Mouse (Mus musculus): ENCODE data around the gene Ino80e. TPM values are rescaled to one million over a fixed set of nuclear protein-coding genes. Genes with fewer than 3 reads are reported as not detected.

The Ino80e gene
- polyA plus RNA-seq, 2 experiments from 2014 or later = 53.9 to 55.7 TPM

- ATAC-seq = no peak
Measured at GRCm38 (mm10) chr7:126855641-126856040, 6.5 kb downstream of the Ino80e start.

DNA sequence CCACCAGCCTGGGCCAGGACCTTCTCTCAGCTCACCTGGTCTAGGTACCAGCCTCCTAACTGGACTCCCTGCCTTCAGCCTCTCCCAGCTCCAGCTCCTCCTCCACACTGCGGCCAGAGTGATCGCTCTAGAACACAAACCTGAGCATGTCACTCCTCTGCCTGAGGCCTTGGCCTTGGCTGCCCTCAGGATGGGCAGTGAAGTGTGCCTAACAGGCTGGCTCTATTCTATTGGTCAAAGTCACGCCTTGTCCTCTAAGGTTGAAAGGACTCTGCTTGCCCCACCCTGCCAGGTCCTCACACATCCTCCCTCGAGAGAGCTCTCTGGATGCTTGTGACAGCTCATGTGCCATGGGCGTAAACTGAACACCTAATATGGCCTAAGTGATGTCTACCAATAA is 8.7 kb downstream of the Ino80e start:
- no peak for ATAC-seq

- no peak for ATAC-seq
Measured at GRCm38 (mm10) chr7:126851192-126851591, 11.0 kb downstream of the Ino80e start.

GRCm38 (mm10) chr7:126850161-126850560 is 12.0 kb downstream of the Ino80e start:
- no peak for ATAC-seq

DNA sequence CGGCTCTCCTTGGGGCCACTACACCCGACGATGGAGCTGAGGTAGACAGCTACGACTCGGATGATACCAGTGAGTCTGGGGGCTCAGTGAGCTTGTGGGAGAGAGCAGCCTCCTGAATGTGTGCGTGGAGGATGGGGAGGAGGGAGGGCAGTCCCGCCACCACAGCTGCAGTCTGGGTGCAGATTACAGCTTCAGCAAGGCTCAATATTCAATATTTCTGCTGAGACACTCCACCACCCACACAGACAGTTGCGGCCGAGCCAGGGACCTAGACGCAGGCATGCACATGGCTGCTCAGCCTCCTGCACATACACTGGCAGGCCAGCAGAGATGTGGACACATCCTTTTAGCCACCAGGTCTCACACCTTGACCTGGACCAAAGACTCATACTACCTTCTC is 13.4 kb downstream of the Ino80e start:
- ATAC-seq = no peak

DNA sequence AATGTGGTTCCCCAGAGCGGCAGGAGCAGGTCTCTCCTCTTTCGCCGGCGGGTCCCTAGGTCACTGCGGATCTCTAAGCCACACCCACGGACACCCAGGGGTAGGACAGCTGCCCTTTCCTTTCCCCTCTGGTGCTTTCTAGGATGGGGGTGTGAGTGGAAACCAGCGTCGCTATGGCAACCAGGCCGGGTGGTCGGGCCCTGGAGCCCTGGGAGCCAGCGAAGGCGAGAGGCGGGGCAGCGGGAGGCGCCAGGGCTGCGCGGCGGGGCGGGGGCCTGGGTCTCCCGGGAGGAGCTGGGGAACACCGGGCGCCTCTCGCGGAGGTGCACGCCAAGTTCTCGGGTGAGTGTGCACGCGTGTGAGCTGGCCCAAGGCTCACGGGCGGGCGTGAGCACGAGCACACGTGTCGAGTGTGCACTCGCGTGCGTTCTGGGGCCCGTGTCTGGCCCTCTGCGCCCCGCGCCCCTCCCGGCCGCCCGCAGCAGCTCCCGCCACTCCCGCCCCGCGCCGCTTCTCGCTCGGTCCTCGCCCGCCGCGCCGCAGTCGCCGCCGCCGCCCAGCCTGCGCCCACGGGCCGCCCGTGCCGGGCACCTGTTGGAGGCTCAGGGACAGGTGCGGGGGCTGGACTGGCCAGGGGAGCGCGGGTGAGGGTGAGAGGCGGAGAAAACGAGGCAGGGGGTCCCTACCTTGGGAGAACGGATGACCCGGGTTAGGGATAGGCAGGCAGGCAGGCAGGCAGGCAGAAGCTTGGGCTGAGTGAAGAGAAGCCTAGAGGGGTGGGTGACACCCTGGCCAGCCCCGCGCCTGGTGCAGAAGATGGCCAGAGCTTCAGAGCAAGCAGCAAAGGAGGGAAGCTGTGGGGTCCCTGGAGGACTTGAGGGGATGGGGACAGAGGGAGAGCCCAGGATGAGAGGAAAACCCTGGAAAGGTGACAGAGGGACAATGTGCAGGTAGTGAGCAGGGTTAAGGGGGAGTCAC is 14.5 kb downstream of the Ino80e start:
- no peak for ATAC-seq

DNA sequence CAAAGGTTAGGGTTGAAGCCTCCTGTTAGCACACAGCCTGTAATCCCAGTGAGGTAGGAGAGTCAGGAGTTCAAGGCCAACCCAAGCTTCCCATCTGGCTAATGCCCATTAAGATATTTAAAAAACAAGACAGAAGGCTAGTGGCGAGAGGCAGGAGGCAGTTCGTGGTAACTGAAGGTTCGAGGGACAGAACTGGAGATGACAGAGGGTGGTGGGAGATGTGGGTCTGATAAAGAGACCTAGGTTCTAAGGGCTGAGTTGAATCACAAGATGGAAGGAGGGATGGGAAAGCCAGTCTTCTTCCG is 15.1 kb downstream of the Ino80e start, which contains the start of gene Doc2a:
Doc2a (plus strand) TSS at position 301 of the 305 bp plus-strand sequence.
- ATAC-seq = no peak

- ATAC-seq = no peak
Measured at GRCm38 (mm10) chr7:126845516-126845915, 16.7 kb downstream of the Ino80e start.

DNA sequence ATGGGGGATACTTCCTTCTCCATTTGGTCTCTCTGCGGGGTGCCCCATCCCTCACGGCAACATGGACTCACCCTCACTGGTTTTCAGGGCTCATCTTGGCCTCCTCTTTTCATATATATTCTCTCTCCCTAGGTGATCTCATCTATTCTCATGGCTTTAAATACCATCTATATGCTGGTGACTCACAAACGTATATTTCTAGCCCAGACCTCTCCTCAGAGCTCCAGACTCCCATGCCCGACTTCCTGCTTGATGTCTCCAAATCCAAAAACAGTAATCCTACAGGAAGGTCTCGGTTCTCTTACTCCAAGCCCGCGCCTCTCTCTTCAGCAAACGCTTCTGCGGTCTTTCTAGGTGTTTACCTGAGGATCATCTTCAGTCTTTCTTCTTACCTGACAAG is 18.9 kb downstream of the Ino80e start:
- no peak for ATAC-seq

DNA sequence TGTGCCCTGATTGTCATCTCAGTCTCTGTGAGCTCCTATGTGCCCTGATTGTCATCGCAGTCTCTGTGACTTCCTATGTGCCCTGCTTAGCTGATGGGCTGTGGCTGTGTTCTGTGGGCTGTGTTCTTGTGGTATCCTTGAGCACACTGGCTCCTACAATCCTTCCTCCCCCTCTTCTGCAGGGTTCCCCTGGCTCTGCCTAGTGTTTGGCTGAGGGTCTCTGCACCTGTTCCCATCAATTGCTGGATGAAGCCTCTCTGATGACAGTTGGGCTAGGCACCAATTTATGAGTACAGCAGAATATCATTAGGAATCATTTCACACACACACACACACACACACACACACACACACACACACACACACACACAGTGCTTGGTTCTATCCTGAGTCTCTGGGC is 28.9 kb downstream of the Ino80e start:
- ATAC-seq = no peak

DNA sequence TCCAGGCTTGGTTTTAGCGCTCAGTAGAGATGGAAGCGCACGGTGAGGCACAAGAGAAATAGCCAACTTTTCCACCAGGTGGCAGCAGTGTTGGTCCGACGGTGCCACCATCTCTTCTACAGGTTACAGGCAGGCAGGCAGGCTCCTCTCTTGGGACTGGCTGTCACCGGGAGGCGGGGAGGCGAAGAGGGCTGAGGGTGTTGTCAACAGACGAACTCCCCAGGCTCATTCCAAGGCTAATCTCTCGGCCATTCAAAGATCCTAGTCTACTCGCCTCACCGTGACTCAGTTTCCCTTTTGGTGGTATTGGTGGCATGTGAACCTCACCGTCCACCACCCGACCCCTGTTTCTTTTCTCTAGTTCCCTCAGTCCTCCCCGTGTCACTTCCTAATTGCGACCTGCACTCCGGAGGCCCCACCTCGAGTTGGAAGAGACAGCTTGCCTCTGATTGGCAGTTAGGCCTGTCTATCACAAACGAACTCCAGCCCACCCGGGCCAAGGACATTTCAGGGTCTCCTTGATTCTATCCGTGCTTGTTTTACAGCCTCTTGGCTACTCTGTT is 30.1 kb downstream of the Ino80e start:
- peak; percentile 92 for ATAC-seq

- no peak for ATAC-seq
Measured at GRCm38 (mm10) chr7:126831539-126831938, 30.6 kb downstream of the Ino80e start, which contains the start of gene 4930451I11Rik. TSS of gene 4930451I11Rik (minus strand) at chr7:126831639.

- no peak for ATAC-seq
Measured at GRCm38 (mm10) chr7:126825952-126826351, 36.2 kb downstream of the Ino80e start.

DNA sequence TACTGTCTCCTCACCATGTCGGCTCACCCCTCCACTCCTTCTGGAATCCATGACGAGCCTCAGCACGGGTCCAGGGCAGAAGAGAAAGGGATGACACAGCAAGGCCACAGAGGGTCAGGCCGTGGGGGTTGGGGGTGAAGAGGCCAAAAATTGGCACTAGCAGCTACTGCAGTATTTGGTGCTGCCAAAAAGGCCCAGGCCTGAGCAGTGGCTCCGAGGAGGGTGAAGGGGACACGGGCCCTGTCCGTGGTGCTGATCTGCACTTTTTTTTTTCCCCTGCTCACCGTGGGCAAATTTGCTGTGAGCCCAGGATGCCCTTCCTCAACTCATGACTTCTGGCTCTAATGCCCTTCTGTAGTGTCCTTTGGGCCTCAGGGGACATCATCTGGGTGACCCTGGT is 36.8 kb downstream of the Ino80e start:
- no peak for ATAC-seq

- ATAC-seq = no peak
Measured at GRCm38 (mm10) chr7:126823940-126824339, 38.2 kb downstream of the Ino80e start.

DNA sequence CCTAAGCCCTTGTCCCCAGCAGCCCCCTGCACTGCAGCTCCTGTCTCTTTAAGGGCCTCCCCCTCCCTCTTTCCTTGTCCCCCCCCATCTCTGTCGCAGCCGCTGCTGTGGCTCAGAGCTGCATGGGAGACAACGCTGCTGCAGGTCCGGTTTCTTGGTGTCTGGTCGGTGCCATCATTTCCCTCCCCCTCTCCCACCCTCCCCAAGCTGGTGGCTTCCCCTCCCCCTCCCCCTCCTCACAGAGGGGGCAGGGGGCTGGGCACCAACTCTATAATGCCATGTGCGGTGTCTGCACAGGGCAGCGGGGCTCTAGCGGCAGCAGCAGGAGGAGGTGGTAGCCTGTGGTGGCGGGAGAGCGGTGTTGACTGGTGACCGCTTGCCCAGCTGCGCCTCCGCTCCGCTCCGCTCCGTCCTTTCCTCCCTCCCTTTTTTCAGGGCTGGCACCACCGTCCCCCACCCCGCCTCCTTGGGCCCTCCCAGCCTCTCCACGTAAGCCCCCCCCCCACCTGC is 38.9 kb downstream of the Ino80e start:
- no peak for ATAC-seq

- no peak for ATAC-seq
Measured at GRCm38 (mm10) chr7:126822741-126823140, 39.4 kb downstream of the Ino80e start.

DNA sequence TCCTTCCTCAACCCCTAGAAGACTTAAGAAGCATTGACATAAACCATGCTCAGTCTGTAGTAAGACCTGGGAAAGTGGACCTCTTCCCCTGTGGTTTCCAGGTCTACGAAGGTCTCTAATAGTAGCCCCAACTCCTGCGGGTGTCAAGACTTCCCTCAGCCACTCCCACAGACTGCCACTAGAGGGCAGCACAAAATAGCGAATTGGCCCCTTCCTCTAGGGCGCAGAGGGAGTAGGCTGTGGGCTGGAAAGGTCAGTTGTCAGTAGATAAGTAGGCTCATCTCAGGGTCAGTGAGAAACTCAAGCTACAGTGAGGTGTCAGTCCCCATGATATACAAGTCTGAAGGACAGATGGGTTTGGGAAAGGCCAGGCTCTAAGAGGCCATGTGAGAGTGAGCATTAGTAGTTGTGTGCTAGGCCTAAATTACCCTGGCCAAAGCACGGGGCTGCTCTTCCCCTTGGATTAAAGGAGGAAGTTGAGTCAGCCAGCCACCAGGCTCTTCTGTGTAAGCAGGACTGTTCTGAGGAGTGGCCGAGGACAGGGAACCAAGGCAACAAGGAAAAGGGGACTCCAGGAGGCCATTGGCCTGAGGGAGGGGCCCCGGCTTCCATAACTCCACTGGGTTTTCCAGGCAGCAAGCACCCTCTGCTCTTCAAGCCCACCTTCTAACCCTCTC is 40.2 kb downstream of the Ino80e start:
- peak; percentile 71 for ATAC-seq

GRCm38 (mm10) chr7:126818818-126819217 is 43.4 kb downstream of the Ino80e start:
- ATAC-seq = no peak

DNA sequence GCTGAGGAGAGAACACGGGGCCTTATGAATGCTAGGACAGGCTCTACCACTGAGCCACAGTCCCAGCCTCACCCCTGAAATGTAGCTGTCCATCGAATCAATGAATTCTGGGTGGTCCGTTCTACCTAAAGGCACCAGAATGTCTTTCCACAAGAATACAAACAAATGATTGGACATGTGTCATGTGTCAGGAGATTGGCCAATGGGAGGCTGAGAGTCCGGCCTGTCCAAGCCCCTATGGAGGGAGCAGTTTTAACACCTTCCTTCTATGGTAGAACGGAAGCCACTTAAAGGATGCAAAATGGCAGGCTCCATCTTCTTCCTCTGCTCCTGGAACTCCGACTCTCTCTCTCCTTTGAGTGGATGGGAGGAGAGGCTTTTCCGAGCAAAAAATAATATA is 44.6 kb downstream of the Ino80e start:
- ATAC-seq = no peak

DNA sequence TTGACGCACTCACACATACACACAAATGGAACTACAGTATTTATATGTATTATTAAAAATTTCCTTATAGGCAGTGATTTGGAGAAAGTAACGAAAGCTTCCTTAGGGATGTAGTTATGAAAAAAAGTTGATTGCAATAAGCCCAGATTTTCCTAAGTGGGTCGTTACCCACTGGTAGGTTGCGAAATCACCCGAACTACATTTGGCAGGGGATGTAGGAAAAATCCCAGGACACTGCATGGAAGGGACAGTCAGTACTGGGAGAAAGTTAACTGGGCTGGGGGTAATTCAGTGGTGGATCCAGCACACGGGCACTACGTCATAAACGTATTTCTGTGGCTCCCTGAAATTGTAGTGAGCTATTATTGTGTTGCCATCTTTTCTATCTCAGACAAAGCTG is 45.7 kb downstream of the Ino80e start:
- no peak for ATAC-seq

DNA sequence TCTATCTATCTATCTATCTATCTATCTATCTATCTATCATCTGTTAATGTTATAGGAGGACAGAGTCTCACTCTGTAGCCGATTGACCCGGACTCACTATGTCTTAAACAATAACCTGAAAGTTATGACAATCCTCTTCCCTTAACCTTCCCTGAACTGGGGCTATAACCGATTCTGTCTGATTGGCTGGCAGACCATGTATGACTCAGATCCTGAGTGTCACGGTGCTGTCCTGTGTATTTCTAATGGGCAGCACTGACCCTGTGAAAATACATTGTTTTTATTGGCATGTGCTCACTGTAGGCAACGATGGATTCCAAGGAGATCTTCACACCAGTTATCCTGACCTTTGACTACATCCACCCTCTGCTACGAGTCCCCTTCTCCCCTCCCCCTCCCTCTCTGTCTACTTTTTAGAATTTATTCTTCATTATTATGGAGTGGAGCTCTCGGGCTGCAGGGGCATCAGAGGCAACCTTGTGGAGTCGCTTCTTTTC is 46.4 kb downstream of the Ino80e start:
- no peak for ATAC-seq

DNA sequence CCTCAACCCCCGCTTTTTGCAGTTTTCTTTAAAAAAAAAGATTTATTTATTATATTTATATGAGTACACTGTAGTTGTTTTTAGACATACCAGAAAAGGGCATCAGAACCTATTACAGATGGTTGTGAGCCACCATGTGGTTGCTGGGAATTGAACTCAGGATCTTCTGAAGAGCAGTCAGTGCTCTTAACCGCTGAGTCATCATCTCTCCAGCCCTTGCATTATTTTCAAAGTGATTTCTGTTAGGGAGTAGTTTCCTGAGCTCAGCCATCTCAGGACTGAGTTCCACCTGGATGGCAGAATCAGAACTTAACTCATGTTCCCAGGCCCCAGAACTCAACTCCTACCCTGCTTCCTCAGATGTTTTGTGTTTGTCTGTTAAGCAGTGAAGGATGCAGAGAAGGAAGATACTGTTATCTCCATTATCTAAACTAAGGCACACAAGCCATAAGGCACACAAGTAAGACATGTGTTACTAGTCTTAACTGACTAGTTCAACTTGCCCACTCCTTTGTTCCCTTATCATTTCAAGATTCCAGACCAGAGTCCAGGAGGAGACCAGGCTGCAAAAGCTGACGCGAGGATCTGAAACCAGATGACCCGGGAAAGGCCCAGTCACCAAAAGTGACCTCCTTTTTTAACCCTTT is 52.3 kb downstream of the Ino80e start:
- no peak for ATAC-seq
